Mouse (Mus musculus) bone marrow macrophage, adult 2 months (primary cell): Measurements from ENCODE around the gene Bcl7c.

Source experiments
- CTCF ChIP-seq: IDR thresholded peaks from 2 replicates; pipeline ENCODE4 v1.5.1; 2012; ENCODE audit warnings: low read depth, mild to moderate bottlenecking, low read length, moderate library complexity
- POLR2A ChIP-seq: IDR thresholded peaks from 2 replicates; pipeline ENCODE4 v1.6.1; 2012; ENCODE audit warnings: mild to moderate bottlenecking, low read depth, low read length, borderline replicate concordance

DNA sequence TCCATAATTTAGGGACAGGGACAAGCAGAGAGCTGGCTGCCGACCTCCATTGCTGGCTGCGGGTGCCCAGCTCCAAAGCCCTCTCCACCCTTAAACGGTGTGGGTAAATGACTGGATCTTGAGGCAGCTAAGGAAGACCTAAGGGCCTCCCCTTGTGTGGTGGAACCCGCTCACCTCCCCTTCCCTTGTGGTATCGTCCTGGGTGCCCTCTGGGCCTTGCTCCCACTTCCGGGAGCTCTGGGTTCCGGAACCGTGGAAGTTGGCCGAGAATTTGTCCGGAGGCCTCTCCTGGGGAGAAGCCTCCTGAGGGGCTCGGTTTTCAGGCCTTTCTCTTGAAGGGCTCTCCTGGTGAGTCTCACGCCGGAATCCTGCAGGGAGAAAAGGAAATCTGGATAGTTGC, 42.1 kb downstream of the Bcl7c start:
- TF ChIP-seq POLR2A (no peak), CTCF (no peak)
